Mouse (Mus musculus): ENCODE measurements at regions not wholly inside any gene's neighbourhood (a gene's known extent, or its start where the extent isn't known, plus 50 kb on each side); places are given as distances from the start of the nearest gene placed in this dataset.

GRCm38 (mm10) chr3:33717317-33717716 is 82.3 kb upstream of the Ttc14 start:
- DNase-seq, result no peak

GRCm38 (mm10) chr3:33727915-33728314 is 71.7 kb upstream of the Ttc14 start:
- no peak for DNase-seq

- no peak for DNase-seq
Measured at GRCm38 (mm10) chr3:33730364-33730763, 69.3 kb upstream of the Ttc14 start.

- DNase-seq, result peak; percentile 33 to 43
Measured at GRCm38 (mm10) chr3:33737496-33737895, 62.1 kb upstream of the Ttc14 start.

GRCm38 (mm10) chr3:33742138-33742537 is 57.5 kb upstream of the Ttc14 start:
- no peak for DNase-seq

Data from heart, adult 18-20 months (tissue).